Mouse (Mus musculus) liver, embryonic 11.5 days (tissue): ENCODE measurements around the gene Sspn. TPM values are rescaled to one million over a fixed set of nuclear protein-coding genes. Genes with fewer than 3 reads are reported as not detected.

Experiments
- ATAC-seq: fragments of 200-750 bp; cut with Nextera tagmentation; replicated peaks from 2 replicates; pipeline ENCODE4 v1.8.0; 2017; ENCODE audit warnings: moderate number of reproducible peaks, mild to moderate bottlenecking, moderate TSS enrichment, moderate library complexity; ENCODE audit not compliant: low FRiP score
- DNase-seq: peaks from one replicate; pipeline ENCODE4 v3.0.0-alpha.2; 2017; ENCODE audit warnings: low spot score
- H3K27ac ChIP-seq: fragments of 300-500 bp; sonication (generic); 2 replicates; pipeline ENCODE4 v1.5.1; 2014; ENCODE audit warnings: mild to moderate bottlenecking, low read depth, low read length, control low read depth
- H3K27me3 ChIP-seq: fragments of 300-500 bp; sonication (generic); replicated peaks from 2 replicates; pipeline ENCODE4 v1.6.1; 2014; ENCODE audit warnings: low read length, mixed read lengths; ENCODE audit not compliant: control insufficient read depth, insufficient read depth
- H3K36me3 ChIP-seq: fragments of 300-500 bp; sonication (generic); 2 replicates; pipeline ENCODE4 v1.6.1; 2014; ENCODE audit warnings: mild to moderate bottlenecking, low read length, moderate library complexity, mixed read lengths; ENCODE audit not compliant: control insufficient read depth, insufficient read depth
- H3K4me1 ChIP-seq: fragments of 300-500 bp; sonication (generic); replicated peaks from 2 replicates; pipeline ENCODE4 v1.6.1; 2014; ENCODE audit warnings: low read length, mixed read lengths; ENCODE audit not compliant: control insufficient read depth, insufficient read depth
- H3K4me2 ChIP-seq: fragments of 300-500 bp; sonication (generic); 2 replicates; pipeline ENCODE4 v1.6.1; 2014; ENCODE audit warnings: mild to moderate bottlenecking, control low read depth, moderate library complexity
- H3K4me3 ChIP-seq: fragments of 300-500 bp; sonication (generic); 2 replicates; pipeline ENCODE4 v1.5.1; 2014; ENCODE audit warnings: low read depth, low read length, control low read depth
- H3K9ac ChIP-seq: fragments of 300-500 bp; sonication (generic); 2 replicates; pipeline ENCODE4 v1.6.1; 2014; ENCODE audit warnings: low read depth, low read length, control low read depth
- H3K9me3 ChIP-seq: fragments of 300-500 bp; sonication (generic); 2 replicates; pipeline ENCODE4 v1.6.1; 2016; ENCODE audit warnings: low read length, inconsistent platforms, mixed read lengths; ENCODE audit not compliant: control insufficient read depth
- WGBS: fragments of 180-500 bp; shearing (Covaris S2); extraction: QIAGEN DNeasy Blood & Tissue Kit; methylation state at CpG from one replicate; pipeline ENCODE4 v1.1.7; 2014; 5-methylcytosine and 5-hydroxymethylcytosine counted together
- polyA plus RNA-seq: library from polyadenylated mRNA; unstranded; fragments of >200 nt; fragmentation: Nextera tagmentation; extraction: Ambion mirVana; gene quantifications from 2 replicates; pipeline ENCODE4 v1.2.1, GENCODE M21; 2014

The Sspn gene
- polyA plus RNA-seq, 1 experiment from 2014 or later: 2.2 TPM

DNA sequence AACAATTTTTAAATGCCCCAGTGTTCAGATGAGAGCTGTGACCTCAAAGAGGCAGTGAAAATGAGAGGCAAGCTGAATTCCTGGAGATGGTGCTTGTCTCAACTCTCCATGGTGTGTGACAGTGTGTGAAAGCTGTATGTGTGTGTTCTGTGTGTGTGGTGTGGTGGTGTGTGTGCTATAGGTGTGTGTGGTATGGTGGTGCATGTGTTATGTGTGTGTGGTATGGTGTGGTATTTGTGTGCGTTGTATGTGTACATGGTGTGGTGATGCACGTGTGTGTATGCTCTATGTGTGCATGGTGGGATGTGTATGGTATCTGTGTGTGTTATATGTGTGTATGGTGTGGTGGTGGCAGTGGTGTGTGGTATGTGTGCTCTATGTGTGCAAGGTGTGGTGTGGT, 16.0 kb upstream of the Sspn start:
- Histone ChIP-seq H3K9ac (no peak overlapping the region), H3K27me3 (no peaks in the 10 kb centered on the region), H3K27ac (no peak overlapping the region), H3K4me1 (no peaks in the 10 kb centered on the region), H3K36me3 (no peaks in the 10 kb centered on the region), H3K4me2 (no peak overlapping the region), H3K9me3 (no peaks in the 10 kb centered on the region), H3K4me3 (no peak overlapping the region)
- ATAC-seq: no peak; the same call in 1 of the 2 replicates
- DNase-seq: no peak
- WGBS: 88% methylated on average over 2 of the region's 2 CpGs

DNA sequence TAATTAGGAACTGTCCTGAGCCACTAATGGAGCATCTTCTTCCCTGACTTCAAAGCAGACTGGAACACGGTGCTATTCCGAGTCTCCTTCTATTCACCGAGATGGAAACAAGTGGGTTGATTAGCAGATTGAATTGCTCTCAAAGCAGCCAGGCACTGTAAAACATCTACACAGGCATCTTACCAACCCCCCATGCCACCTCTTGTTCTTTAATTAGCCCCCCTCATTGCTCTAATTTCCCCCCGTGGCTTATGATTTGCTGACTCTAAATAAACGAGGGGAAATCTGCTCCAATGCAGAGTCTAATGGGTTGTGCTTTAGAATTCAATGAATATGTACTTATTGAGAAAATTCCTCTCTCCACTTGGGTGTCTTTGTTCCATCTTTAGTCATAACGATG, 15.0 kb upstream of the Sspn start:
- H3K4me1 ChIP-seq: no peaks in the 10 kb centered on the region
- H3K36me3 ChIP-seq: no peaks in the 10 kb centered on the region
- H3K27me3 ChIP-seq: no peaks in the 10 kb centered on the region
- no peak overlapping the region for H3K27ac ChIP-seq
- DNase-seq: no peak
- H3K9ac ChIP-seq: no peak overlapping the region
- H3K4me3 ChIP-seq: no peak overlapping the region
- no peak overlapping the region for H3K4me2 ChIP-seq
- 73% methylated on average over 6 of the region's 6 CpGs for WGBS
- ATAC-seq: no peak
- no peaks in the 10 kb centered on the region for H3K9me3 ChIP-seq

DNA sequence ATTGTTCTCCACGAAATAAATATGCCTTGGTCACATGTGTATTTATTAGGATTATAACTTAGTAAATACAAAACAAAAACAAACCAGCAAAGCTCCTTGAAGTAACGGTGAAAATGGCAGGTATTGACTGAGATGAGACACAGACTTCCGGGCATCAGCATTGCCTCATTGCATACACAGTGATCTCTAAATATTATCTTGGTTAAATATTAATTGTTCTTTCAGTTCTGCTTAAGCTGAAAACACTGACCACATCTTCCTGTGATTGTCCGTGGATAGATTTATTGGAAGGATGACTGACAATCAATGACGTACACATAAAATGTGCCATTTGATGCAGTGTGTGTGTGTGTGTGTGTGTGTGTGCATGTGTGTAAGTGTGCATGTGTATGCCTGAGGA, 13.2 kb upstream of the Sspn start:
- H3K4me1 ChIP-seq: no peaks in the 10 kb centered on the region
- ATAC-seq: no peak
- no peaks in the 10 kb centered on the region for H3K27me3 ChIP-seq
- no peak overlapping the region for H3K4me2 ChIP-seq
- H3K36me3 ChIP-seq: no peaks in the 10 kb centered on the region
- H3K27ac ChIP-seq: no peak overlapping the region
- H3K9me3 ChIP-seq: no peaks in the 10 kb centered on the region
- no peak overlapping the region for H3K9ac ChIP-seq
- no peak for DNase-seq
- 76% methylated on average over 5 of the region's 5 CpGs for WGBS
- no peak overlapping the region for H3K4me3 ChIP-seq

DNA sequence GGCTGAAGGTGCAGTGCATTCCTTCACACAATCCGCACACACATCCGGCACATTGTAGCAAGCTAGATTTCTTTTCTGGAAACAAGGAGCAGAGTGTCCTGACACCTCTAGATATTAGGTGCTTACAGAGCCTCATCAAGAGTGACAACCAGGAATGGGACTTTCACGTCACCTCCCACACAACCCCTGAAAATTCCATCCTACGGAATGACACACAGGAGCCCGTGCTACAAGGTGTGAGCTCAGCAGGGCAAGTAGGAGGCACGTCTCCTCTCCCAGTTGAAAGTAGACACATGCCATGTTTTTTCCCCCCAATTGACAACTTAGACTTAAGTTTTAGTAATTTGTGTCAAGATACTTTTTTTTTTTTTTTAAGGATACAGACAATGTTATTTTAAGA, 7.8 kb upstream of the Sspn start:
- no peaks in the 10 kb centered on the region for H3K36me3 ChIP-seq
- ATAC-seq (no peak), DNase-seq (no peak)
- no peaks in the 10 kb centered on the region for H3K4me1 ChIP-seq
- 85% methylated on average over 6 of the region's 6 CpGs for WGBS
- no peak overlapping the region for H3K27ac ChIP-seq
- H3K9ac ChIP-seq: no peak overlapping the region
- no peak overlapping the region for H3K4me2 ChIP-seq
- H3K9me3 ChIP-seq: no peaks in the 10 kb centered on the region
- no peaks in the 10 kb centered on the region for H3K27me3 ChIP-seq
- H3K4me3 ChIP-seq: no peak overlapping the region

DNA sequence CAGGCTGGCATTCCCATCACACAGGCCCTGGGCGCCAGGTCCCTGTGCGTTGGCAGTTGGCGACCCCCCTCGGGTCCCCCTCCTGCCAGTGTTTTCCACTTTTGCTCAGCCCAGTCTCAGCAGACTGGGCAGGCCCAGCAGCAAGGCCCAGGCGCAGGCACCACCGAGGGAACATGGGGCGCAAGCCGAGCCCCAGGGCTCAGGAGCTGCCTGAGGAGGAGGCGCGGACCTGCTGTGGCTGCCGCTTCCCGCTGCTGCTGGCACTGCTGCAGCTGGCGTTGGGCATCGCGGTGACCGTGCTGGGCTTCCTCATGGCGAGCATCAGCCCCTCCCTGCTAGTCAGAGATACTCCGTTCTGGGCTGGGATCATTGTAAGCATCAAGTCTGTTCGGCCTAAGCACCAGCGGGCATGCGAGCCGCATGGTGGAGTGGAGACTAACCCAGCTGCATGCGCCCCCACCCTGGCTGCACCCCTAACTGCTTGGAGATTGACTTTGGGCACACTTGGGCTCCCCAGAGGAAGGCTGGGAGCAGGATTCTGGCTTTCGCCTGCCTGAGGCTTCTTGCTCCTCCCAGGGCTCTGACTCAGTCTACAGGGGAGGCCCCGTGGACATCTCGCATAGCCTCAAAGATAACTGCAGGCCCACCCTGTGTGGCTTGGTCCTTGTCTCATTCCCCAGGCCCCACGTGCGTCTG, 2.7 kb downstream of the Sspn start:
- no peak overlapping the region for H3K27ac ChIP-seq
- WGBS: 29% methylated on average over 28 of the region's 28 CpGs
- DNase-seq (peak; percentile 65), ATAC-seq (peak; percentile 53)
- H3K4me3 ChIP-seq: peak overlapping the region; percentile 32
- no peaks in the 10 kb centered on the region for H3K9me3 ChIP-seq
- H3K9ac ChIP-seq: peak overlapping the region; percentile 35
- no peaks in the 10 kb centered on the region for H3K27me3 ChIP-seq
- no peaks in the 10 kb centered on the region for H3K4me1 ChIP-seq
- H3K36me3 ChIP-seq: no peaks in the 10 kb centered on the region
- H3K4me2 ChIP-seq: peak overlapping the region; percentile 49

DNA sequence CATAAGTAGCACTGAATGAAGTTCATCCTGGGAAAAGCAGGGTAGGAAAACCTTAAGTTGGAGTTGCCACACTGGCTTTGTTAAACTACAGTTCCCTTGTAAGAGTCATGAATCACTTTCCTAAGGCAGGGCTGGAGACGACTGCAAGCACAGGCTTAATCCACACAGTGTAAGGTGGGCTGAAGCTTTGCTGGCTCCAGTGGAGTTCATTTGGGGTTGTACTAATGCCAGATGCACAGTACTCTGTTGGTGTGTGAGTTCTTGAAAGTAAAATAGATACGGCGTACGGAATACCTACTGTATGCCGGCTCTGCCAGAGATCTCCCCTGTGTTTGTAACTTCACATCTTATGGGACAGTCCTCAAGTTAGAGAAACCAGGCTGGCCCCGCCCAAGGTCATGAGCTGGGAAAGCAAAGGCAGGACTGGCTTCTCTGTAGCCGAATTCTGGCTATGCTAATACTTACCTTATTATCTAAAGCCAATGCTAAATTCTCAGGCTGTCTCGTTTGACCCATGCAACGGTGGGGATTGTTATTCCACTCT, 3.3 kb downstream of the Sspn start:
- Histone ChIP-seq H3K4me2 (peak overlapping the region; percentile 49; the same call in 1 of the 2 replicates), H3K4me1 (no peaks in the 10 kb centered on the region), H3K27ac (no peak overlapping the region), H3K27me3 (no peaks in the 10 kb centered on the region), H3K36me3 (no peaks in the 10 kb centered on the region), H3K9me3 (no peaks in the 10 kb centered on the region), H3K4me3 (no peak overlapping the region), H3K9ac (peak overlapping the region; percentile 35; the same call in 1 of the 2 replicates)
- 78% methylated on average over 9 of the region's 9 CpGs for WGBS
- DNase-seq: no peak
- ATAC-seq: no peak

DNA sequence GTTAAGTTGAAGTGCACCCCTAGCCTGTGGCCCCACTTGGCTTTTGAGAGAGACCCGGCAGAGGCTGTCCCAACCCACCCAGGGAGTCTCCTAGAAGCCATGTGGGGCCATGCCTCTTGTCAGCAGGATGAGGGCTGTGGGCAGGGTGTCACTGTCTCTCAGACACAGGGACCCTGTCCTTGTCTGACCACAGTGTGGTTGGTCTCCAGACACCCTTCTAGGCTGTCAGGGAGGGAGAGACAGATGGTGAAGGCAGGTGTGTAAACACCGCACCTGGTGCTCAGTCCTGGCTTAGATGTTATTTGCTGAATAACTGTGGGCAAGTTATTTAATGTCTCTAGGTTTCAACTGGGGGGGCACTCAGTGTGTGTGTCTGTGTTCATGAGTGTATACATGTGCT, 4.5 kb downstream of the Sspn start:
- no peak overlapping the region for H3K9ac ChIP-seq
- no peak overlapping the region for H3K27ac ChIP-seq
- H3K4me3 ChIP-seq: no peak overlapping the region
- no peaks in the 10 kb centered on the region for H3K4me1 ChIP-seq
- H3K9me3 ChIP-seq: no peaks in the 10 kb centered on the region
- H3K36me3 ChIP-seq: no peaks in the 10 kb centered on the region
- DNase-seq (no peak), ATAC-seq (no peak)
- H3K4me2 ChIP-seq: no peak overlapping the region
- H3K27me3 ChIP-seq: no peaks in the 10 kb centered on the region
- WGBS: 75% methylated on average over 2 of the region's 2 CpGs

DNA sequence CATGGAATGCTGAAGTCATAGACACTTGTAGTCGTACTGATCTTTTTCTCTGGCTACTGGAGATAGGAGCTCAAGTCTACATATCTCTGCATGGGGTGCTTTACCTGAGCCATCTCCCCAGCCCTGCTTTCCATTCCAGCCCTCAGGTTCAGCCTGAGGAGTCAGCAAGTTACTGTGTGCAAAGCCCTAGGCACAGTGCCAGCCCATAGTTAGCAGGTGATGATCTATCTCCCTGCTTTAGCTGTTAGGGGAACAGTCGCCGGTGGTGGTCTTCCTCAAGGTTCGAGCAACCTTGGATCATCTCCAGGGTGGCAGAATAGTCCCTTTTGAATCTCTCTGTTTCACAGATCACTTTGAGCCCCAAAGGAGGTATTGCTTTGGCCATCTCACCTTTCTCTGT, 5.1 kb downstream of the Sspn start:
- ATAC-seq (no peak), DNase-seq (no peak)
- no peak overlapping the region for H3K9ac ChIP-seq
- no peak overlapping the region for H3K4me2 ChIP-seq
- H3K9me3 ChIP-seq: no peaks in the 10 kb centered on the region
- H3K4me1 ChIP-seq: no peaks in the 10 kb centered on the region
- H3K27ac ChIP-seq: no peak overlapping the region
- H3K4me3 ChIP-seq: no peak overlapping the region
- 86% methylated on average over 4 of the region's 4 CpGs for WGBS
- H3K36me3 ChIP-seq: no peaks in the 10 kb centered on the region
- H3K27me3 ChIP-seq: no peaks in the 10 kb centered on the region

DNA sequence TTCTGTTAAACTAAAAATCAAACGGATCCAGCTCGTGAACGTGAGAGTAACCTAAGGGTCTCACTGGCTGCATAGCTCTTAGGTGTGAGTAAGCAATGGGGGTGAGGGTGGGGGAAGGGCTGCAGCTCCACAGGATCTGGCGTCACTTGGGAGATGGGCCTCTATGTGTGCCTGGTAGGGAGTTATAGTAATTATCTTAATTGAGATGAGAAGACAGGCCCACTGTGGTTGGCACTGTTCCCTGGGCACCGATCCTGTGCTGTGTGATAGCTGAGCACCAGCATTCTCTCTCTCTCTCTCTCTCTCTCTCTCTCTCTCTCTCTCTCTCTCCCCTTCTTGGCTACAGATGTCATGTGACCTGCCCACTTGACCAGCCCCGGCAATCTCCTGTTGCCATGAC, 9.4 kb downstream of the Sspn start:
- H3K9ac ChIP-seq: no peak overlapping the region
- no peaks in the 10 kb centered on the region for H3K9me3 ChIP-seq
- no peak overlapping the region for H3K4me2 ChIP-seq
- H3K27me3 ChIP-seq: no peaks in the 10 kb centered on the region
- H3K36me3 ChIP-seq: no peaks in the 10 kb centered on the region
- no peak for ATAC-seq
- no peak overlapping the region for H3K4me3 ChIP-seq
- H3K27ac ChIP-seq: no peak overlapping the region
- 0 out of 2 replicates have a peak, but pooled peaks cover 3% of the 10 kb centered on the region for H3K4me1 ChIP-seq
- WGBS: 72% methylated on average over 6 of the region's 6 CpGs
- DNase-seq: no peak
